Mouse (Mus musculus): ENCODE measurements around the gene Wdr41. TPM values are rescaled to one million over a fixed set of nuclear protein-coding genes. Genes with fewer than 3 reads are reported as not detected.

Gene Wdr41
- polyA plus RNA-seq, 1 experiment from 2014 or later: 27.4 TPM

- no peak overlapping the region for H3K4me2 ChIP-seq (ENCODE audit: low read length)
- WGBS: 66% methylated on average over 6 of the region's 6 CpGs
- H3K27me3 ChIP-seq (replicated peaks; ENCODE audit: control insufficient read depth, insufficient read depth, low read length): no peaks in the 10 kb centered on the region
- H3K9ac ChIP-seq (replicated peaks; ENCODE audit: low read depth, low read length): no peak overlapping the region
- H3K4me1 ChIP-seq (replicated peaks; ENCODE audit: control insufficient read depth, insufficient read depth, low read length): no peaks in the 10 kb centered on the region
- peaks cover 3% of the 10 kb centered on the region; the same call in 1 of the 2 replicates for H3K36me3 ChIP-seq (ENCODE audit: control insufficient read depth, insufficient read depth)
- H3K27ac ChIP-seq (ENCODE audit: low read length): no peak overlapping the region
- H3K9me3 ChIP-seq (ENCODE audit: control insufficient read depth, low read length): no peaks in the 10 kb centered on the region
- ATAC-seq: no peak
- H3K4me3 ChIP-seq (replicated peaks; ENCODE audit: low read length): no peak overlapping the region
Measured at GRCm38 (mm10) chr13:95030828-95031227, 54.7 kb downstream of the Wdr41 start.

- 67% methylated on average over 17 of the region's 17 CpGs for WGBS
- Histone ChIP-seq H3K36me3 (ENCODE audit: control insufficient read depth, insufficient read depth) (peaks cover 3% of the 10 kb centered on the region; the same call in 1 of the 2 replicates), H3K9me3 (ENCODE audit: control insufficient read depth, low read length) (no peaks in the 10 kb centered on the region), H3K4me2 (ENCODE audit: low read length) (no peak overlapping the region), H3K4me3 (replicated peaks; ENCODE audit: low read length) (no peak overlapping the region), H3K27ac (ENCODE audit: low read length) (no peak overlapping the region), H3K4me1 (replicated peaks; ENCODE audit: control insufficient read depth, insufficient read depth, low read length) (no peaks in the 10 kb centered on the region), H3K9ac (replicated peaks; ENCODE audit: low read depth, low read length) (no peak overlapping the region), H3K27me3 (replicated peaks; ENCODE audit: control insufficient read depth, insufficient read depth, low read length) (no peaks in the 10 kb centered on the region)
- peak; percentile 35; the same call in 1 of the 2 replicates for ATAC-seq
Measured at GRCm38 (mm10) chr13:95032127-95032831, 56.1 kb downstream of the Wdr41 start.

GRCm38 (mm10) chr13:95032973-95033372 lies 56.8 kb downstream of the Wdr41 start:
- Histone ChIP-seq H3K4me2 (ENCODE audit: low read length) (no peak overlapping the region), H3K4me3 (replicated peaks; ENCODE audit: low read length) (no peak overlapping the region), H3K27ac (ENCODE audit: low read length) (no peak overlapping the region), H3K9ac (replicated peaks; ENCODE audit: low read depth, low read length) (no peak overlapping the region), H3K36me3 (ENCODE audit: control insufficient read depth, insufficient read depth) (peaks cover 3% of the 10 kb centered on the region; the same call in 1 of the 2 replicates), H3K9me3 (ENCODE audit: control insufficient read depth, low read length) (no peaks in the 10 kb centered on the region), H3K27me3 (replicated peaks; ENCODE audit: control insufficient read depth, insufficient read depth, low read length) (no peaks in the 10 kb centered on the region), H3K4me1 (replicated peaks; ENCODE audit: control insufficient read depth, insufficient read depth, low read length) (no peaks in the 10 kb centered on the region)
- ATAC-seq: no peak
- WGBS: 83% methylated on average over 6 of the region's 6 CpGs

- Histone ChIP-seq H3K9ac (replicated peaks; ENCODE audit: low read depth, low read length) (no peak overlapping the region), H3K27ac (ENCODE audit: low read length) (no peak overlapping the region), H3K4me3 (replicated peaks; ENCODE audit: low read length) (no peak overlapping the region), H3K9me3 (ENCODE audit: control insufficient read depth, low read length) (no peaks in the 10 kb centered on the region), H3K4me1 (replicated peaks; ENCODE audit: control insufficient read depth, insufficient read depth, low read length) (no peaks in the 10 kb centered on the region), H3K27me3 (replicated peaks; ENCODE audit: control insufficient read depth, insufficient read depth, low read length) (no peaks in the 10 kb centered on the region), H3K36me3 (ENCODE audit: control insufficient read depth, insufficient read depth) (no peaks in the 10 kb centered on the region), H3K4me2 (ENCODE audit: low read length) (no peak overlapping the region)
- ATAC-seq: no peak
- WGBS: 90% methylated on average over 9 of the region's 9 CpGs
Measured at GRCm38 (mm10) chr13:95034094-95034493, 58.0 kb downstream of the Wdr41 start.

- H3K4me1 ChIP-seq (replicated peaks; ENCODE audit: control insufficient read depth, insufficient read depth, low read length): no peaks in the 10 kb centered on the region
- ATAC-seq: peak; percentile 52; the same call in 1 of the 2 replicates
Measured at GRCm38 (mm10) chr13:95034715-95035114, 58.6 kb downstream of the Wdr41 start.

GRCm38 (mm10) chr13:95038200-95038599 lies 62.1 kb downstream of the Wdr41 start:
- Histone ChIP-seq H3K36me3 (ENCODE audit: control insufficient read depth, insufficient read depth) (no peaks in the 10 kb centered on the region), H3K4me3 (replicated peaks; ENCODE audit: low read length) (no peak overlapping the region), H3K27ac (ENCODE audit: low read length) (no peak overlapping the region), H3K9me3 (ENCODE audit: control insufficient read depth, low read length) (no peaks in the 10 kb centered on the region), H3K27me3 (replicated peaks; ENCODE audit: control insufficient read depth, insufficient read depth, low read length) (no peaks in the 10 kb centered on the region), H3K4me2 (ENCODE audit: low read length) (no peak overlapping the region), H3K9ac (replicated peaks; ENCODE audit: low read depth, low read length) (no peak overlapping the region), H3K4me1 (replicated peaks; ENCODE audit: control insufficient read depth, insufficient read depth, low read length) (no peaks in the 10 kb centered on the region)
- WGBS: 89% methylated on average over 4 of the region's 4 CpGs
- no peak for ATAC-seq

More at GRCm38 (mm10) chr13:95034715-95035114, 58.6 kb downstream of the Wdr41 start:
- H3K36me3 ChIP-seq (ENCODE audit: control insufficient read depth, insufficient read depth): no peaks in the 10 kb centered on the region
- no peaks in the 10 kb centered on the region for H3K27me3 ChIP-seq (replicated peaks; ENCODE audit: control insufficient read depth, insufficient read depth, low read length)
- 58% methylated on average over 2 of the region's 2 CpGs for WGBS
- no peak overlapping the region for H3K4me3 ChIP-seq (replicated peaks; ENCODE audit: low read length)
- H3K4me2 ChIP-seq (ENCODE audit: low read length): no peak overlapping the region
- H3K9me3 ChIP-seq (ENCODE audit: control insufficient read depth, low read length): no peaks in the 10 kb centered on the region
- H3K9ac ChIP-seq (replicated peaks; ENCODE audit: low read depth, low read length): no peak overlapping the region
- H3K27ac ChIP-seq (ENCODE audit: low read length): no peak overlapping the region

- Histone ChIP-seq H3K4me1 (replicated peaks; ENCODE audit: control insufficient read depth, insufficient read depth, low read length) (no peaks in the 10 kb centered on the region), H3K9ac (replicated peaks; ENCODE audit: low read depth, low read length) (no peak overlapping the region), H3K4me2 (ENCODE audit: low read length) (no peak overlapping the region), H3K9me3 (ENCODE audit: control insufficient read depth, low read length) (no peaks in the 10 kb centered on the region), H3K36me3 (ENCODE audit: control insufficient read depth, insufficient read depth) (no peaks in the 10 kb centered on the region), H3K27me3 (replicated peaks; ENCODE audit: control insufficient read depth, insufficient read depth, low read length) (no peaks in the 10 kb centered on the region), H3K4me3 (replicated peaks; ENCODE audit: low read length) (no peak overlapping the region), H3K27ac (ENCODE audit: low read length) (no peak overlapping the region)
- no peak for ATAC-seq
- 68% methylated on average over 9 of the region's 9 CpGs for WGBS
Measured at GRCm38 (mm10) chr13:95040140-95040738, 64.1 kb downstream of the Wdr41 start.

GRCm38 (mm10) chr13:95044108-95044507 lies 68.0 kb downstream of the Wdr41 start:
- H3K9ac ChIP-seq (replicated peaks; ENCODE audit: low read depth, low read length): no peak overlapping the region
- H3K4me3 ChIP-seq (replicated peaks; ENCODE audit: low read length): no peak overlapping the region
- H3K27ac ChIP-seq (ENCODE audit: low read length): no peak overlapping the region
- H3K27me3 ChIP-seq (replicated peaks; ENCODE audit: control insufficient read depth, insufficient read depth, low read length): no peaks in the 10 kb centered on the region
- no peaks in the 10 kb centered on the region for H3K36me3 ChIP-seq (ENCODE audit: control insufficient read depth, insufficient read depth)
- no peak for ATAC-seq
- 24% methylated on average over 1 of the region's 1 CpGs for WGBS
- no peak overlapping the region for H3K4me2 ChIP-seq (ENCODE audit: low read length)
- H3K4me1 ChIP-seq (replicated peaks; ENCODE audit: control insufficient read depth, insufficient read depth, low read length): no peaks in the 10 kb centered on the region
- H3K9me3 ChIP-seq (ENCODE audit: control insufficient read depth, low read length): no peaks in the 10 kb centered on the region

GRCm38 (mm10) chr13:95050398-95050797 lies 74.3 kb downstream of the Wdr41 start:
- WGBS: 81% methylated on average over 4 of the region's 4 CpGs
- Histone ChIP-seq H3K9me3 (ENCODE audit: control insufficient read depth, low read length) (no peaks in the 10 kb centered on the region), H3K27me3 (replicated peaks; ENCODE audit: control insufficient read depth, insufficient read depth, low read length) (no peaks in the 10 kb centered on the region), H3K4me1 (replicated peaks; ENCODE audit: control insufficient read depth, insufficient read depth, low read length) (no peaks in the 10 kb centered on the region), H3K36me3 (ENCODE audit: control insufficient read depth, insufficient read depth) (no peaks in the 10 kb centered on the region), H3K9ac (replicated peaks; ENCODE audit: low read depth, low read length) (no peak overlapping the region), H3K4me2 (ENCODE audit: low read length) (no peak overlapping the region), H3K27ac (ENCODE audit: low read length) (no peak overlapping the region), H3K4me3 (replicated peaks; ENCODE audit: low read length) (no peak overlapping the region)
- ATAC-seq: no peak
